Mouse (Mus musculus): ENCODE data around the gene Ptges2. TPM values are rescaled to one million over a fixed set of nuclear protein-coding genes. Genes with fewer than 3 reads are reported as not detected.

Gene Ptges2
- total and polyA plus RNA-seq, 3 experiments = 30.4 to 396 (median 47.0) TPM

GRCm38 (mm10) chr2:32358381-32358780 is 37.3 kb upstream of the Ptges2 start:
- Histone ChIP-seq H3K27me3 (ENCODE audit: control insufficient read depth in 1 of 2, insufficient read depth in 2 of 2, low read length in 2 of 2) (peaks cover 3 to 4% of the 10 kb centered on the region in 2 experiments; a peak in 3 of 4 replicates), H3K27ac (ENCODE audit: control insufficient read depth, low read depth, low read length) (no peak overlapping the region), H3K4me1 (ENCODE audit: control insufficient read depth in 1 of 2, insufficient read depth in 2 of 2, low read length in 2 of 2) (peaks cover 4 to 9% of the 10 kb centered on the region in 2 experiments; a peak in 3 of 4 replicates), H3K9me3 (replicated peaks; ENCODE audit: insufficient read depth, low read length) (no peaks in the 10 kb centered on the region), H3K79me2 (ENCODE audit: control insufficient read depth, insufficient read depth, low read length, poor library complexity) (peaks cover 6% of the 10 kb centered on the region; the same call in 1 of the 2 replicates), H3K9ac (ENCODE audit: control insufficient read depth, low read depth, low read length, poor library complexity, severe bottlenecking) (no peak overlapping the region), H3K4me3 (ENCODE audit: control insufficient read depth in 1 of 2, insufficient read depth in 1 of 2, low read depth in 2 of 2, low read length in 2 of 2) (no peak overlapping the region), H3K36me3 (ENCODE audit: control insufficient read depth in 1 of 2, insufficient read depth in 2 of 2, low read length in 2 of 2) (peaks cover 0 to 4% of the 10 kb centered on the region in 2 experiments; a peak in 2 of 4 replicates)
- TF ChIP-seq MAX (IDR thresholded peaks at IDR 0.05; ENCODE audit: low read length) = no peak
- TF ChIP-seq MYC (IDR thresholded peaks at IDR 0.05; ENCODE audit: low read depth, low read length) = no peak
- no peak for TF ChIP-seq UBTF (IDR thresholded peaks at IDR 0.05; ENCODE audit: borderline replicate concordance, insufficient read depth, low read depth, low read length)
- TF ChIP-seq MXI1 (IDR thresholded peaks at IDR 0.05; ENCODE audit: low read depth, low read length) = no peak
- no peak for TF ChIP-seq CTCF (IDR thresholded peaks at IDR 0.05 in 2 of 3, conservative IDR thresholded peaks at IDR 0.05 in 1 of 3; ENCODE audit: control insufficient read depth in 1 of 3, insufficient read depth in 1 of 3, low read depth in 2 of 3, low read length in 3 of 3, poor library complexity in 1 of 3, severe bottlenecking in 1 of 3)
- no peak for TF ChIP-seq TBP (IDR thresholded peaks at IDR 0.05; ENCODE audit: low read depth, low read length)
- TF ChIP-seq JUND (IDR thresholded peaks at IDR 0.05; ENCODE audit: low read depth, low read length) = no peak
- TF ChIP-seq NRF1 (IDR thresholded peaks at IDR 0.05; ENCODE audit: insufficient read depth, low read depth, low read length, poor library complexity, severe bottlenecking) = no peak
- TF ChIP-seq HCFC1 (IDR thresholded peaks at IDR 0.05; ENCODE audit: low read depth, low read length) = no peak
- TF ChIP-seq ETS1 (IDR thresholded peaks at IDR 0.05; ENCODE audit: low read depth, low read length) = no peak
- no peak for TF ChIP-seq CHD2 (IDR thresholded peaks at IDR 0.05; ENCODE audit: low read length)
- TF ChIP-seq USF1 (IDR thresholded peaks at IDR 0.05; ENCODE audit: low read depth, low read length) = no peak
- TF ChIP-seq MAZ (IDR thresholded peaks at IDR 0.05; ENCODE audit: low read depth, low read length) = no peak
- TF ChIP-seq ZKSCAN1 (IDR thresholded peaks at IDR 0.05; ENCODE audit: low read depth, low read length) = no peak
- no peak for TF ChIP-seq MYB (IDR thresholded peaks at IDR 0.05; ENCODE audit: low read depth, low read length)
- TF ChIP-seq ELF1 (IDR thresholded peaks at IDR 0.05; ENCODE audit: low read depth, low read length) = no peak
- TF ChIP-seq TCF12 (IDR thresholded peaks at IDR 0.05; ENCODE audit: low read depth, low read length) = no peak
- TF ChIP-seq POLR2AphosphoS2 (IDR thresholded peaks at IDR 0.05; ENCODE audit: low read length) = no peak
- no peak for TF ChIP-seq MEF2A (IDR thresholded peaks at IDR 0.05; ENCODE audit: extremely low read depth, insufficient replicate concordance, low read depth, low read length, poor library complexity, severe bottlenecking)
- TF ChIP-seq GABPA (IDR thresholded peaks at IDR 0.05; ENCODE audit: low read depth, low read length) = no peak
- no peak for DNase-seq (ENCODE audit: low read depth, low spot score)

GRCm38 (mm10) chr2:32360741-32361140 is 35.0 kb upstream of the Ptges2 start:
- H3K9ac ChIP-seq (ENCODE audit: control insufficient read depth, low read depth, low read length, poor library complexity, severe bottlenecking) = no peak overlapping the region
- H3K9me3 ChIP-seq (replicated peaks; ENCODE audit: insufficient read depth, low read length) = no peaks in the 10 kb centered on the region
- H3K27me3 ChIP-seq (ENCODE audit: control insufficient read depth in 1 of 2, insufficient read depth in 2 of 2, low read length in 2 of 2) = peaks cover 3 to 4% of the 10 kb centered on the region in 2 experiments; a peak in 3 of 4 replicates
- H3K79me2 ChIP-seq (ENCODE audit: control insufficient read depth, insufficient read depth, low read length, poor library complexity) = peaks cover 6% of the 10 kb centered on the region; the same call in 1 of the 2 replicates
- H3K36me3 ChIP-seq (ENCODE audit: control insufficient read depth in 1 of 2, insufficient read depth in 2 of 2, low read length in 2 of 2) = peaks cover 0 to 3% of the 10 kb centered on the region in 2 experiments; a peak in 2 of 4 replicates
- H3K4me1 ChIP-seq (ENCODE audit: control insufficient read depth in 1 of 2, insufficient read depth in 2 of 2, low read length in 2 of 2) = peaks cover 0 to 6% of the 10 kb centered on the region in 2 experiments; a peak in 2 of 4 replicates
- no peak overlapping the region for H3K4me3 ChIP-seq (ENCODE audit: control insufficient read depth in 1 of 2, insufficient read depth in 1 of 2, low read depth in 2 of 2, low read length in 2 of 2)
- TF ChIP-seq POLR2A (IDR thresholded peaks at IDR 0.05; ENCODE audit: control insufficient read depth in 1 of 2, insufficient read depth in 1 of 2, low read depth in 1 of 2, low read length in 2 of 2, poor library complexity in 1 of 2) (no peak), MAFK (IDR thresholded peaks at IDR 0.05; ENCODE audit: borderline replicate concordance, low read depth, low read length) (no peak), GABPA (IDR thresholded peaks at IDR 0.05; ENCODE audit: low read depth, low read length) (no peak)
- no peak overlapping the region for H3K27ac ChIP-seq (ENCODE audit: control insufficient read depth, low read depth, low read length)
- DNase-seq (ENCODE audit: low read depth, low spot score) = no peak

Measured in MEL (cell line).